Mouse (Mus musculus): Measurements from ENCODE around the gene Gm2244.
"Not testable (repeated sequence)": the region's sequence is repeated elsewhere in the genome, so short reads cannot be mapped to it uniquely, and the experiment has no call there.

The Gm2244 gene

DNA sequence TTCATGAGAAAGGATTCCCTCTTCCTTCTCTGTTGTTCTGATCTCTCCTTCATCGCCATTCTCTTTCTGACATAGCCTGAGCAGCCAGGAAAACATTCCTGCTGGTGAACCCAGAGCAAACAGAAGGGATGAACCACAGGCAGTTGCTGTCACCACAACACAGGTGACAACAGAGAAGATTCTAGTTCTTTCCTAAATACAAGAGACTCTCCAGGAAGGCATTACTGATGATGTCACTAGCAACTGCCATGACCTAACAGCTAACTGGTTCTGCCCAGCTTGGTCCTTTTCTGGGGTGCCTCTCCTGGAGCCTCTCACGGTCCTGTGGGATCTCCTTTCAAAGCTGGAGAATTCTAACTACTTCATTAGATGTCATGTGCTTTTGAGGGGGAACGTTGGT lies at the start of gene Gm2244:
Gene Gm2244 (minus strand): TSS at position 101 of the 400 bp plus-strand sequence.
- DNase-seq (ENCODE audit: low read depth, low spot score), result not testable (repeated sequence)

DNA sequence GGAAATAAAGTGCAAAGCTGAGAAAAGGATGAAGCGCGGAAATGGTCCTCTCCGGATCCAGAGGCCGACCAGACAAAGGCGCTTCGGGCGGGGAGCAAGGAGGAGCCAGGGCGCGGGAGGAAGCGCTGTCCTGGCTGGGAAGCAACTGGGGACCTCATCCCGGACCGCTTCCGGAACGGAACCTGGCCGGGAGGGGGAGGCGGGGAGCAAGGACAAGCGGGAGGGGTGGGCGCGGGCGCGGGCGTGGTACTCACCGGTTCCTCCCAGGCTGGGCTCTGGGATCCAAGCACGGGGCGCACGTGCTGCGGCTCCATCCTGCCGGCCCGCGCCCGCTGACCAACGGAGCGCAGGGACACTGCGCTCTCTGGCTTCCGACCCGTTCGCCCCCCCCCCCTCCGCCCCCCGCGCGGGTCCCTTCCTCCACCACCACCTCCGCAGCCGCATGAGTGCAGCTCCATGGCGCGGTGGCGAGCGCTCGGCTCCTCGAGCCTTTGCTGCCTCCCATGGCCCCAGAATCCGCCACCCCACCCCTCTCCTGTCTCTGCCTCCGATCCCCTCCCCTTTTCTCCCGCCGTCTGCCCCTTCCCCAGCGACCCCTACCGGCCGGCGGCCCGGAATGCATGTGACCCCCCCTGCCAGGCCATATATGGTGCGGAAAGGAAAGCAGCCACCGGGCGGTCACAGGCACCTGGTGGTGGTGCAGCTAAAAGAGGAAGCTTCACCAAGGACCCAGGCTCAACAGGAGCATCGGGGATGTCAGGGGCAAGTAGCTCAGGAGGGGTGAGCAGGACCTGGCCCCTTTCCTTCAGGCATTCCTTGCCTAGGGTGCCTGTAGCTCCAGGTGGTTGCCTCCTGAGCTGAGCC lies 35.3 kb upstream of the Gm2244 start, which contains the start of gene Gm2237:
Gene Gm2237 (minus strand): TSS at position 332 of the 864 bp plus-strand sequence.
- DNase-seq (ENCODE audit: low read depth, low spot score), result peak; percentile 2

Data from 3T3-L1 (cell line).